12 mouse cellular contexts compared by ENCODE assay signal in genomic region chr13:41416065-41417016, GRCm38 (mm10).
DNase-seq lines count a peak whose midpoint lies in the region; ATAC-seq and TF ChIP-seq lines count a peak whose summit lies in the region.
"Had no signal": no experiment of that assay in that cellular context is flagged by ENCODE, and none has a peak within 500 bp of the region (broad histone marks: within the 10 kb centered on the region; RNA-seq: fewer than 3 reads in every experiment).

No protein-coding gene starts in this region.

- H3K4me1 ChIP-seq in lung, embryonic 15.5 days: peaks cover 9% of the 10 kb centered on the region; the same call in 1 of the 2 replicates
- H3K4me1 ChIP-seq in stomach, postnatal 0 days (replicated peaks; ENCODE audit: control insufficient read depth, insufficient read depth): no peaks in the 10 kb centered on the region
- H3K4me1 ChIP-seq: liver, embryonic 15.5 days had no signal

- H3K4me3 ChIP-seq in lung, embryonic 15.5 days: no peak overlapping the region
- H3K4me3 ChIP-seq in stomach, postnatal 0 days (ENCODE audit: low read depth, low read length): no peak overlapping the region
- H3K4me3 ChIP-seq: left cerebral cortex, adult 2 months; liver, embryonic 15.5 days had no signal

- TF ChIP-seq CTCF in stomach, postnatal 0 days (IDR thresholded peaks at IDR 0.05; ENCODE audit: low read depth): no peak

- no peaks in the 10 kb centered on the region for H3K36me3 ChIP-seq in lung, embryonic 15.5 days
- no peaks in the 10 kb centered on the region for H3K36me3 ChIP-seq in stomach, postnatal 0 days (ENCODE audit: control insufficient read depth, insufficient read depth, low read length)
- H3K36me3 ChIP-seq: liver, embryonic 15.5 days had no signal

- no peak overlapping the region for H3K4me2 ChIP-seq in lung, embryonic 15.5 days
- H3K4me2 ChIP-seq in stomach, postnatal 0 days (replicated peaks; ENCODE audit: low read depth): no peak overlapping the region
- H3K4me2 ChIP-seq: liver, embryonic 15.5 days had no signal

- no peak overlapping the region for H3K9ac ChIP-seq in lung, embryonic 15.5 days
- no peak overlapping the region for H3K9ac ChIP-seq in stomach, postnatal 0 days (ENCODE audit: low read length)
- H3K9ac ChIP-seq: liver, embryonic 15.5 days had no signal

- no peak for TF ChIP-seq EP300 in stomach, postnatal 0 days (optimal IDR thresholded peaks at IDR 0.05)

- no peaks in the 10 kb centered on the region; the same call in 1 of the 2 replicates for H3K9me3 ChIP-seq in lung, embryonic 15.5 days
- no peaks in the 10 kb centered on the region for H3K9me3 ChIP-seq in stomach, postnatal 0 days (ENCODE audit: control insufficient read depth, low read length)
- H3K9me3 ChIP-seq: liver, embryonic 15.5 days had no signal

- WGBS in lung, embryonic 15.5 days: 66% methylated on average over 11 of the region's 11 CpGs
- 67% methylated on average over 11 of the region's 11 CpGs for WGBS in stomach, postnatal 0 days

- 0 out of 2 replicates have a peak, but pooled peaks have one; percentile 35 for ATAC-seq in lung, embryonic 15.5 days (ENCODE audit: borderline replicate concordance, extremely low read depth, low FRiP score, low TSS enrichment)
- ATAC-seq in stomach, postnatal 0 days (ENCODE audit: low FRiP score, low TSS enrichment): 0 out of 2 replicates have a peak, but pooled peaks have one; percentile 57

- no peak for DNase-seq in lung, postnatal 4 days
- DNase-seq in fat pad, adult 2 months (ENCODE audit: extremely low read depth, low read depth, low spot score): peak; percentile 11
- DNase-seq in mesoderm, embryonic 11.5 days (ENCODE audit: low read depth, low spot score): peak; percentile 76
- DNase-seq in stomach, postnatal 0 days (ENCODE audit: low spot score): no peak
- no peak for DNase-seq in left cerebral cortex, adult 18-20 months (ENCODE audit: low spot score in 2 of 2)
- no peak for DNase-seq in layer of hippocampus, adult 11-12 months (ENCODE audit: low spot score)
- DNase-seq: cerebellum, adult 11-12 months; kidney, postnatal 14 days; right cerebral cortex, adult 18-20 months had no signal

- no peaks in the 10 kb centered on the region for H3K27me3 ChIP-seq in lung, embryonic 15.5 days
- H3K27me3 ChIP-seq in stomach, postnatal 0 days (ENCODE audit: control insufficient read depth, insufficient read depth, low read length): no peaks in the 10 kb centered on the region
- H3K27me3 ChIP-seq: liver, embryonic 15.5 days had no signal

- no peak overlapping the region for H3K27ac ChIP-seq in lung, embryonic 15.5 days
- H3K27ac ChIP-seq in stomach, postnatal 0 days (replicated peaks): no peak overlapping the region
- H3K27ac ChIP-seq: left cerebral cortex, adult 2 months; liver, embryonic 15.5 days had no signal

Comparison
In these comparisons a context has a peak if more than half of its experiments do, and no peak if none do; other contexts are left out.
1. DNase-seq: peak in fat pad, adult 2 months (single experiment) and mesoderm, embryonic 11.5 days (single experiment); none in lung, postnatal 4 days (0 of 2), stomach, postnatal 0 days (single experiment), left cerebral cortex, adult 18-20 months (0 of 2) and layer of hippocampus, adult 11-12 months (single experiment).